Mouse (Mus musculus) kidney, postnatal 0 days (tissue): Measurements from ENCODE around the gene Dock2. TPM values are rescaled to one million over a fixed set of nuclear protein-coding genes. Genes with fewer than 3 reads are reported as not detected.
A peak's percentile ranks its signal among the peaks of the same experiment; 100 is the strongest.

Experiments used
- ATAC-seq: fragments of 200-750 bp; cut with Nextera tagmentation; replicated peaks from 2 replicates; pipeline ENCODE4 v1.8.0; 2017; ENCODE audit warnings: low read depth, moderate number of reproducible peaks, moderate TSS enrichment, moderate library complexity; ENCODE audit not compliant: low FRiP score
- DNase-seq: peaks from one replicate; pipeline ENCODE4 v3.0.0-alpha.2; 2016; ENCODE audit warnings: low spot score
- H3K27ac ChIP-seq: fragments of 300-500 bp; sonication (generic); 2 replicates; pipeline ENCODE4 v1.5.1; 2014; ENCODE audit warnings: mild to moderate bottlenecking
- H3K27me3 ChIP-seq: fragments of 300-500 bp; sonication (generic); 2 replicates; pipeline ENCODE4 v1.6.1; 2014; ENCODE audit warnings: low read length, mixed read lengths; ENCODE audit not compliant: insufficient read depth
- H3K36me3 ChIP-seq: fragments of 300-500 bp; sonication (generic); 2 replicates; pipeline ENCODE4 v1.6.1; 2014; ENCODE audit warnings: low read length, mixed read lengths; ENCODE audit not compliant: insufficient read depth
- H3K4me1 ChIP-seq: fragments of 300-500 bp; sonication (generic); replicated peaks from 2 replicates; pipeline ENCODE4 v1.6.1; 2014; ENCODE audit warnings: antibody characterized with exemption, low read length, mixed read lengths; ENCODE audit not compliant: insufficient read depth
- H3K4me2 ChIP-seq: fragments of 300-500 bp; sonication (generic); 2 replicates; pipeline ENCODE4 v1.6.1; 2014; ENCODE audit warnings: mild to moderate bottlenecking, low read length, moderate library complexity, mixed read lengths
- H3K4me3 ChIP-seq: fragments of 300-500 bp; sonication (generic); replicated peaks from 2 replicates; pipeline ENCODE4 v1.5.1; 2014; ENCODE audit warnings: low read depth, low read length
- H3K9ac ChIP-seq: fragments of 300-500 bp; sonication (generic); 2 replicates; pipeline ENCODE4 v1.6.1; 2014; ENCODE audit warnings: low read depth, low read length
- H3K9me3 ChIP-seq: fragments of 300-500 bp; sonication (generic); replicated peaks from 2 replicates; pipeline ENCODE4 v1.6.1; 2016; ENCODE audit warnings: low read length, inconsistent platforms, mixed read lengths
- CTCF ChIP-seq: IDR thresholded peaks from 2 replicates; pipeline ENCODE4 v1.5.1; 2016; ENCODE audit warnings: antibody characterized with exemption, low read depth, mild to moderate bottlenecking, moderate library complexity
- WGBS: fragments of 180-500 bp; shearing (Covaris S2); extraction: QIAGEN DNeasy Blood & Tissue Kit; methylation state at CpG from one replicate; pipeline ENCODE4 v1.1.7; 2014; 5-methylcytosine and 5-hydroxymethylcytosine counted together
- polyA plus RNA-seq: library from polyadenylated mRNA; unstranded; fragments of >200 nt; fragmentation: Nextera tagmentation; extraction: Ambion mirVana; gene quantifications from 2 replicates; pipeline ENCODE4 v1.2.1, GENCODE M21; 2015

Gene Dock2
- polyA plus RNA-seq, 1 experiment from 2014 or later, result 1.1 TPM

- Histone ChIP-seq H3K9ac (no peak overlapping the region), H3K36me3 (no peaks in the 10 kb centered on the region), H3K4me2 (no peak overlapping the region), H3K4me1 (no peaks in the 10 kb centered on the region), H3K4me3 (no peak overlapping the region), H3K27me3 (no peaks in the 10 kb centered on the region), H3K9me3 (no peaks in the 10 kb centered on the region), H3K27ac (no peak overlapping the region)
- DNase-seq (no peak), ATAC-seq (no peak)
- 74% methylated on average over 5 of the region's 5 CpGs for WGBS
- no peak for TF ChIP-seq CTCF
Observed at GRCm38 (mm10) chr11:34339693-34340092, 444.0 kb downstream of the Dock2 start.

GRCm38 (mm10) chr11:34337907-34338306 is 445.8 kb downstream of the Dock2 start:
- no peak for ATAC-seq
- Histone ChIP-seq H3K27me3 (no peaks in the 10 kb centered on the region), H3K36me3 (no peaks in the 10 kb centered on the region), H3K9ac (no peak overlapping the region), H3K9me3 (no peaks in the 10 kb centered on the region), H3K4me3 (no peak overlapping the region), H3K4me1 (no peaks in the 10 kb centered on the region), H3K27ac (no peak overlapping the region), H3K4me2 (no peak overlapping the region)
- TF ChIP-seq CTCF, result peak; percentile 36
- no peak for DNase-seq
- 76% methylated on average over 1 of the region's 1 CpGs for WGBS

GRCm38 (mm10) chr11:34332344-34333031 is 451.2 kb downstream of the Dock2 start:
- ATAC-seq (no peak), DNase-seq (no peak)
- TF ChIP-seq CTCF, result no peak
- no peak overlapping the region for H3K9ac ChIP-seq
- H3K4me2 ChIP-seq, result no peak overlapping the region
- H3K4me3 ChIP-seq, result no peak overlapping the region
- H3K36me3 ChIP-seq, result no peaks in the 10 kb centered on the region
- no peaks in the 10 kb centered on the region for H3K9me3 ChIP-seq
- H3K27me3 ChIP-seq, result no peaks in the 10 kb centered on the region
- no peak overlapping the region for H3K27ac ChIP-seq
- WGBS, result 27% methylated on average over 7 of the region's 7 CpGs
- H3K4me1 ChIP-seq, result no peaks in the 10 kb centered on the region

- no peaks in the 10 kb centered on the region for H3K27me3 ChIP-seq
- WGBS, result 76% methylated on average over 8 of the region's 8 CpGs
- DNase-seq (no peak), ATAC-seq (no peak)
- no peak for TF ChIP-seq CTCF
- H3K9me3 ChIP-seq, result no peaks in the 10 kb centered on the region
- H3K4me2 ChIP-seq, result no peak overlapping the region
- no peak overlapping the region for H3K27ac ChIP-seq
- no peaks in the 10 kb centered on the region for H3K36me3 ChIP-seq
- H3K4me1 ChIP-seq, result no peaks in the 10 kb centered on the region
- no peak overlapping the region for H3K4me3 ChIP-seq
- H3K9ac ChIP-seq, result no peak overlapping the region
Observed at GRCm38 (mm10) chr11:34323664-34324063, 460.0 kb downstream of the Dock2 start.

GRCm38 (mm10) chr11:34319282-34319681 is 464.4 kb downstream of the Dock2 start:
- Histone ChIP-seq H3K27me3 (no peaks in the 10 kb centered on the region), H3K4me1 (no peaks in the 10 kb centered on the region), H3K36me3 (no peaks in the 10 kb centered on the region), H3K9me3 (no peaks in the 10 kb centered on the region), H3K4me3 (no peak overlapping the region), H3K27ac (no peak overlapping the region), H3K4me2 (no peak overlapping the region), H3K9ac (no peak overlapping the region)
- DNase-seq (no peak), ATAC-seq (no peak)
- WGBS, result 67% methylated on average over 1 of the region's 1 CpGs
- no peak for TF ChIP-seq CTCF

GRCm38 (mm10) chr11:34317001-34317400 is 466.7 kb downstream of the Dock2 start:
- H3K27me3 ChIP-seq, result no peaks in the 10 kb centered on the region
- H3K27ac ChIP-seq, result no peak overlapping the region
- 89% methylated on average over 8 of the region's 8 CpGs for WGBS
- DNase-seq (no peak), ATAC-seq (no peak)
- H3K9ac ChIP-seq, result no peak overlapping the region
- no peaks in the 10 kb centered on the region for H3K4me1 ChIP-seq
- no peak for TF ChIP-seq CTCF
- H3K4me3 ChIP-seq, result no peak overlapping the region
- H3K36me3 ChIP-seq, result no peaks in the 10 kb centered on the region
- no peak overlapping the region for H3K4me2 ChIP-seq
- no peaks in the 10 kb centered on the region for H3K9me3 ChIP-seq

- H3K9me3 ChIP-seq, result no peaks in the 10 kb centered on the region
- no peaks in the 10 kb centered on the region for H3K4me1 ChIP-seq
- DNase-seq (peak; percentile 27), ATAC-seq (no peak)
- TF ChIP-seq CTCF, result no peak
- no peak overlapping the region for H3K4me3 ChIP-seq
- no peak overlapping the region for H3K4me2 ChIP-seq
- no peak overlapping the region for H3K9ac ChIP-seq
- 39% methylated on average over 10 of the region's 10 CpGs for WGBS
- H3K27ac ChIP-seq, result no peak overlapping the region
- H3K27me3 ChIP-seq, result no peaks in the 10 kb centered on the region
- H3K36me3 ChIP-seq, result no peaks in the 10 kb centered on the region
Observed at GRCm38 (mm10) chr11:34316176-34316575, 467.5 kb downstream of the Dock2 start.
